Mouse (Mus musculus) megakaryocyte-erythroid progenitor cell, adult 5-6 weeks (primary cell): ENCODE measurements around the gene Ckm. TPM values are rescaled to one million over a fixed set of nuclear protein-coding genes. Genes with fewer than 3 reads are reported as not detected.

Source experiments
- ATAC-seq: replicated peaks from 2 replicates; pipeline ENCODE4 v1.8.0; 2016; ENCODE audit warnings: mild to moderate bottlenecking, inconsistent platforms; ENCODE audit not compliant: severe bottlenecking, poor library complexity, low FRiP score, low TSS enrichment
- total RNA-seq, 2 experiments: library from RNA; stranded (forward) in 1 of 2; stranded (reverse) in 1 of 2; fragments of 200-1000, 215-1000 nt in 1 of 2; fragments of >200 nt in 1 of 2; fragmentation: Nextera tagmentation in 1 of 2; gene quantifications; 2 replicates each; pipeline ENCODE4 v1.2.3; 2014 to 2017

Ckm gene
- total RNA-seq (2014; fragmentation: Nextera tagmentation) (not detected in 2 replicates), total RNA-seq (2017) (0.80 TPM in 1 of 2 replicates, not detected in the other)

GRCm38 (mm10) chr7:19404476-19404875, at the start of gene Ckm:
Gene Ckm (plus strand): TSS chr7:19404776.
- ATAC-seq, result no peak

DNA sequence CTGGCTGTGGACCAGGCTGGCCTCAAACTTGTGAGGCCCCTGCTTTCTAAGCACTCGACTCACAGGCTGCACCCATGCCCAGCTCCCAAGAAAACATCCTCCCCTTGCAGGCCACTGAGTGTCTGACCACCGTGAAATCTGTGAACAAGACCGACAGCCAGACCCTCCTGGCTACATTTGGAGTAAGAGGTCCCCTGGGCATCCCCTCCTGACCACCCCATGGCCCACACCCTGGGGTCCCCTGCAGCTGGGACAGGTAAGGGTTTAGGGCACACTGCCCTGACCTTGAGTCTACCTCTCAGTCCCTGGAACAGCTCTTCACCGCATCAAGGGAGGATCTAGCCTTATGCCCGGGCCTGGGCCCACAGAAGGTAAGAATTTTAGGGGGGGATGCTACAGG, 49.6 kb upstream of the Ckm start:
- no peak for ATAC-seq

DNA sequence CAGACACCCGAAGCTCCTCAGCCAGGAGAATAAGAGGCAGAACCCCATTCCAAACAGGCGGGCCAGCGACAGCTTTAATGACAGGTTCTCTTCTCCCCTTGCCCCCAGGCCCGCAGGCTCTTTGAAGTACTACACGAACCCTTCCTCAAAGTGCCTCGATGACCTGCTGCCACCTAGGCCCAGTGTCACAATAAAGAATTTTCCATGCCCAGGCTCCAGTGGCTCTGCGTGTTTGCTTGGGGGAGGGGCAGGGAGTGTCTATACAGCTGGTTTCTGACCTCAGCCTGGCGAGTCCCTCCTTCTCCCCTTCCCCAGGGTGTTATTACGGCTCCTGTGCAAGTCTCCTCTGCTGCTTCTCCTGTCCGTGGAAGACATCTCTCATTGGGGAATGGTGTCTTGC, 48.3 kb upstream of the Ckm start:
- no peak for ATAC-seq

GRCm38 (mm10) chr7:19357381-19358375, 46.9 kb upstream of the Ckm start:
- ATAC-seq, result no peak

DNA sequence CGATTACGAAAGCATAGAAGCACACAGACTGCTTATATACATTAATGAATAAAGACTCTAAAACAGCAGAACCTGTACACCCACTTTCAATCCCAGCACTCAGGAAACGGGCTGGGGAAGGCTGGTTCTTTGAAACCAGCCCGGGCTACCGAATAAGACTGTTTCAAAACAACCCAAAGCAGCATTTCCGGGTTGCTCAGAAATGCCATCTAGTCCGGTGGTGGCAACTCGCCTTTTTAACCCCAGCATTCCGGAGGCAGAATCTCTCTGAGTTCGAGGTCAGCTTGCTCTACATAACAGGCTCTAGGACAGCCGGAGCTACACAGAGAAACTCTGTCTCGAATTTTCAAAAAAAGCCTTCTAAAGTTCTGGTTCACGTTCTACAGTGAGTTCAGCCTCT, 45.9 kb upstream of the Ckm start:
- ATAC-seq, result no peak

DNA sequence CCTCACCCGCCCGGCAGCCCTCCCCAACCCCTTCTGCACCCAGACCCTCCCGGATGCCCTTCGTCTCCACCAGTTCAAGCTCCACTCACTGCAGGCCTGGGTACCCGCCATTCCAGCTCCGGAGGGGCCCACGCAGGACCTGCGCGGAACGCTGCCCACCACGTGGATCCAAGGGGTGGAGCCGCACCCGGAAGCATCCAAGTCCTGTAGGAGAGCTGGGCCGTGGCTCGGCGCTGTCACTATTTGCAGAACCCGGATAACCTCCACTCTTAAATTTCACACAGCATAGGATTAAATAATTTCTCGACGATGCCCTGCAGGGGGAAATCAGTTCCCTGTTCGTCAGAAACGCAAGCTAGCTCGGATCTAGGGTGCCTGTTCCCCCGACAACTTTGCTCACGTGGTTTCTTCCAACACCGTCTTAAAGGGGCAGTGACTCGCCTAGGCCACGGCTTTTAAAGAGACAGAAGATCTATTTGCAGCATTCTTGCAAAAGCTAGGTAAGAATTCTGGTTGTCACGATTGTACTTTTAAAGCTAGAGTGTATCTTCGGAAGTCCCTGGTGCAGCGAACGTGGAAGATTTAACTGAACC, 45.2 kb upstream of the Ckm start, which contains the start of the genes Cd3eap and Ppp1r13l:
Gene Cd3eap, minus strand, starts transcription at position 185 of the 593 bp plus-strand sequence.
Gene Ppp1r13l, plus strand, starts transcription at position 451 of the 593 bp plus-strand sequence.
- peak; percentile 64 for ATAC-seq

DNA sequence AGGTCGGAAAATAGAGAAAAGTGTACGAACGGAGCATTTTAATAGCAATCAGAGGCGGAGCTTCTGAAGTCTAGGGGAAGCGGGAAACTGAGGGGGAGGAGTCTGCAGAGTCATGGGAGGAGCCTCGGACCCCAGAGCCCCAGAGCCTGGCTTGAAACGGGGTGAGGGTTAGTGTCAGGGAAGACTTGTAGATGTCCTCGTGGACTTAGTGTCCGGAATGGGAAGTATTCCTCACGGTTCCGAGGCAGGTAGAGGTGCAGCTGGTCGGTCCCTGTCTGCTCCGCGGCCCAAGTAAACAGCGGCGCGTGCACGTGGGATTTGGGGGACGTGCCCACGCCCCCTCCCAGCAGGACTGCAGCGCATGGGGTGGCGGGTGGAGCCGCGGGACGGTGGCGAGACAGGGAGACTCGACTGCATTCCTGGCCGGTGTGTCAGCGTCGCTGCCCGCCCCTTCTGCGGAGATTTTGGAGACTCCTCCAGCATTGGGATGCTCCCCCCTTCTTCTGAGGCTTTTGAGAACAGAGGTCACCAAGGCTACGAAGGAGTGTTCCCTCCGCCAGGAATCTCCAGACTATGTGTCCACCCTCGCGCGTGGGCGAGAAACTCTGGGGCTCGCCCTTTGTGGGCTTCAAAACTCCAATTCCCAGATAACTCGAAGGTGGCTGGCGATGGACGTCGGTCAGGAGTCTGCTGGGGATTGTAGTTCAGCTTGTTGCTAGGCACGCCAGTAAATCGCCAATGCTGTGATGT, 44.5 kb upstream of the Ckm start:
- ATAC-seq, result peak; percentile 66

DNA sequence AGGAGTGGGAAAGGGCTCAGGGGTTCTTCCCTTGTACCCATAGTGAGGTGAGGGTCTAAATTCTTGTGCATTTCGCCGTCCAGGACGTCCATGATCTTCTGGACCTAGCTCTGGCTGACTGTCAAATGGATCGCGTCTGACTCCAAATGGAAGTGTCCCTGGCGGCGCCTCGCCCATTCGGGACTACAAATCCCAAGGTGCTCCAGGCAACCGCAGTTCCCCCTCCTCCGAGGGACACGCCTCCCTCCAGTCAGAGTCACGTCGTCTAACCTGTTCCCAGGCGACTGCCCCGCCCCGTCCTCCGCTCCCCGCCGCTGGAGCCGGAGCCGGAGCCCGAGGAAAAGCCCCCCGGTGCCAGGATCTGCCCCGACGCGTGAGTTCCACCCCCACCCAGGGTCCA, 43.6 kb upstream of the Ckm start:
- peak; percentile 70 for ATAC-seq

DNA sequence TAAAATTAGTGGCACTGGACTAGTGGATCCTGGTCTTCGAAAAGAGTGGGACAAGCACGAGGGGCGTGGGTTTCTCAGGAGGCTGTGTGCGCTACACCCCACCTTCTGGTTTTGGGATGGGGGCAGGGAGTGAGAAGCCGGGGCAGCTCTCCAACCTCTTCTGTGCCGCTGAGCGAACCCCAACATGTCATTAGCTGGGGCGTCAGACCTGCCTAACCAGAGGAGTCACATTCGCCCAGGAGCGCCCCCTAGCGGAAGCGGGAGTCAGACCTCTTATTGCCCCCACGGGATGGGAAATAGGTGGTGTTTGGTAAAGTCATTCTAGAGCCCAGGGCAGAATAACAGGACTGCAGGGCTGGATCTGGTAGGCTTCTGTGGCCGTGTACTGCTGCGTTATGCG, 42.9 kb upstream of the Ckm start:
- peak; percentile 36 for ATAC-seq

GRCm38 (mm10) chr7:19362276-19362675, 42.3 kb upstream of the Ckm start:
- ATAC-seq, result no peak

DNA sequence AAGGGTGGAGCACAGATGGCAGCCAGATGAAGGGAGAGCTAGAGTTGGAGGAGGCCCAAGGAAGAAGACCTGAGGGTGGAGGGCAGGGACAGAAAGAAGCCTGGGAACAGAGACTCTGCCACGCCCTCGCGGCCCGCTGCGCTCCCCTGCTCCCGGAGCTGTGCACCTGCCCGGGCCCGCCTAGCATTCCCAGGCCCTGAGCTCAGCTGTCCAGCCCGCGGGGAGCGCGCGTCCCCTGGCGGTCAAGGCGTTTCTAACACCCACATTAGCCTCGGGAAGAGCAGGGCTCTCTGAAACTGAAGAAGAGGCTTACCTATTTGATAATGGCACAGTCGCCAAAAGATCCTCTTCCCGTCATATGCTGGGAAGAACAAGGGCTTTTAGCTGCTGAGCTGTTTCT, 40.7 kb upstream of the Ckm start:
- peak; percentile 27; the same call in 1 of the 2 replicates for ATAC-seq

GRCm38 (mm10) chr7:19365376-19365775, 39.2 kb upstream of the Ckm start:
- no peak for ATAC-seq

GRCm38 (mm10) chr7:19368380-19368779, 36.2 kb upstream of the Ckm start:
- ATAC-seq, result no peak

DNA sequence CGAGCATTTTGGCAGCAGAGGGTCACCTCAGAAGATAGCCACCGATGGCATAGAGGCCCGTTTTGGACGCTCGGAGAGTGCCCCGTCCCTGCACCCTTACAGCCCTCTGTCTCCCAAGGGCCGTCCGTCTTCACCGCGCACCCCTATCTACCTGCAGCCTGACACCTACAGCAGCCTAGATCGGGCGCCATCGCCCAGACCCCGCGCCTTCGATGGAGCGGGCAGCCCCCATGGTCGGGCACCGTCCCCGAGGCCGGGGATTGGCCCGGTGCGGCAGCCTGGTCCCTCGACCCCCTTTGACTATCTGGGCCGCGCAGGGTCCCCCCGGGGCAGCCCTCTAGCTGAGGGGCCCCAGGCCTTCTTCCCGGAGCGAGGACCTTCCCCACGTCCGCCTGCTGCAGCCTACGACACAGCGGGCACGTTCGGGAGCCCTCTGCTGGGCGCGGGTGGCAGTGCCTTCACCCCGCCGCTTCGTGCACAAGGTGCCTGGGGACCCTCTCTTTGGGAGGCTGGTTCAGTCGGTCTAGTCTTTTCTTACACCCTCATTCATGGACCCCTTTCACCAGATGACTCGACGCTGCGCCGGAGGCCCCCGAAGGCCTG, 34.7 kb upstream of the Ckm start:
- peak; percentile 93 for ATAC-seq

DNA sequence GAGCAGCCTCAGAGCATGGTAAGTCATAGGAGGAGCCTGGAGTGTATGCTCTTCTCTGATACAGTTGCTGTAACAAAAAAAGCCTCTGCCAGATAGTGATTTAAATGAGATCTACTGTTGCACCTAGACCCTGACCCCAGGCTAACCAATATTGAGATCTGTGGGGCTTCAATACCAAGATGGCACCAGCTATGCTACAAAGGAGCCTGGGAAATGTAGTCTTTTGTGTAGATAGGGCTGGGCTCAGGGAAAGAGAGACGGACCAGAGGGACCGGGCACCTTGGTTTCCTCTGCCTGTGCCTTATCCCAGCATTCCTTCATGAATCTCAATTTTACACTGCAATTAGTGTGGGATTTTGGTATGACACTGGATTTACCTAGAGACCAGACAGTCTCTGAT, 31.2 kb upstream of the Ckm start:
- ATAC-seq, result no peak

- no peak for ATAC-seq
Measured at GRCm38 (mm10) chr7:19375368-19375767, 29.2 kb upstream of the Ckm start.

DNA sequence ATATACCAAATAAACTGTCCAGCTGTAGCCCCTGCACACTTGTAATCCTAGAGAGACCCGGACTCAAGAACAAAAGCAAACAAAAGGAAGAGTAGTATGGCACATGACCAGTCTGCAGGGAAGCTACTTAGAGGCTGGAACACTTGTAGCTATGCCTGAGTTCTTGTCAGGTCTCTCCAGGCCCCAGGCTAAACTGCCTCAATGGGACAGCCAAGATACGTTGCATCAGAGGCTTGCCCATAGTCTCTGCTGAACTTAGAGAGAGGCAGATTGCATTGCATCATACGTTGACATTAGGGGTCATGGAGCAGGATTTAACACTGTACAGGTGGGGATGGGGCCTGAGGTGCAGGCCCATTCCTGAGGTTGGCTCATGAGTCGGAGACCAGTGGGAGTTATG, 28.6 kb upstream of the Ckm start:
- ATAC-seq, result no peak

DNA sequence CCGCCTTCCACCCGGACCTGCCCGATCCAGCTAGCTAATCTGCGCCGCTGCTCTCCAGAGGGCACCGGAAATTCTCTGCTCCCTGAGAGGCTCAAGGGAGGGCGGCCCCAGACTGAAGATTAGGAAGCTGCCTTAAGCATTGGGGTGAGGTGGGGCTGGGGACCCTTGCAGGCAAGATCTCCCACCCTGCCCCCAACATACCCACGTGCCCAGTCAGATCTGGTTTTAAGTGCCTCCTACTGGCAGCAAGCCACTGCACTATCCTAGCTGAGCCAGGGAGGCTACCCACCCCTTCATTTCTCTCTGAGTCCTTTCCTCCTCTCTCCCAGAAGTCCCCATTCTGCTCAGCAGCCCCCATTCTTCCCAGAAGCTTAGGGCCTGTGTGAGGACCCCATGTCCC, 26.5 kb upstream of the Ckm start:
- no peak for ATAC-seq

DNA sequence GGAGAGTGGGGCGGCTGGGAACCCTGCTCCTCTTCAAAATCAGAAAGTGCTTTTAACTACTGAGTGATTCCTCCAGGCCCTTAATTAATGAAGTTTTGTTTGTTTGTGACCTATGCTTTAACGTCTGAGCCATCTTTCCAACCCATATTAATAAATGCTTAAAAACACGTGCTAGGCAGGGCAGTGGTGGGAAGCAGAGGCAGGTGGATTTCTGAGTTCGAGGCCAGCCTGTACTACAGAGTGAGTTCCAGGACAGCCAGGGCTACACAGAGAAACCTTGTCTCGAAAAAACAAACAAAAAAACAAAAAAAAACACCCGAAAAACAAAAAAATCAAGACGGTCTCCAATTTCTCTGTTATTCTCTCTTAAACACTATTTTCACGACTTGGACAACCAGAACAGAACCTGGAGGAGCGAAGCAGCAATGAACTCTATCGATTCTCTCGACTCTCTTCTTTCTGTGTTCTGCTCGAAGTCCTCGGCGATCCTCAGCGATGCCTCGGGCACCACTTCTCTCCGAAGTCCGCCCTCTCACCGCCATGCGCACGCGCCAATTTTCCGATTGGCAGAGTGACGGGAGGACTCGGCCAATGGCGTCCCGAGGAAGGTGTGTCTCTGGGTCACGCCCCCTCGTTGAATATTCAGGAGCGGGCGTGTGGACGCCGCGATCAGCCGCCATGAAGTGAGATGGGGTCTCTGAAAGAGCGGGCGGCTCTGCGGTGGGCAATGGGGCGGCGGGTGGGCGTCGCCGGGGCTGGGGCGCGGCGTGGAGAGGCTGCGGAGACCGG, 23.0 kb upstream of the Ckm start, which contains the start of gene Ercc2:
Gene Ercc2, plus strand, starts transcription at position 634 of the 789 bp plus-strand sequence.
- peak; percentile 95 for ATAC-seq
